Mouse (Mus musculus): Measurements from ENCODE around the gene Atxn2.

The Atxn2 gene

GRCm38 (mm10) chr5:121816611-121817010, 105.5 kb downstream of the Atxn2 start:
- no peak for DNase-seq (ENCODE audit: inconsistent ontology term)

- DNase-seq (ENCODE audit: inconsistent ontology term): no peak
Observed at GRCm38 (mm10) chr5:121817551-121817950, 106.4 kb downstream of the Atxn2 start.

- no peak for DNase-seq (ENCODE audit: inconsistent ontology term)
Observed at GRCm38 (mm10) chr5:121818401-121818800, 107.3 kb downstream of the Atxn2 start.

GRCm38 (mm10) chr5:121818862-121819261, 107.7 kb downstream of the Atxn2 start:
- DNase-seq (ENCODE audit: inconsistent ontology term): no peak

- DNase-seq (ENCODE audit: inconsistent ontology term): no peak
Observed at GRCm38 (mm10) chr5:121819559-121819958, 108.4 kb downstream of the Atxn2 start.

GRCm38 (mm10) chr5:121820161-121820560, 109.0 kb downstream of the Atxn2 start:
- DNase-seq (ENCODE audit: inconsistent ontology term): peak; percentile 64

- no peak for DNase-seq (ENCODE audit: inconsistent ontology term)
Observed at GRCm38 (mm10) chr5:121820657-121821056, 109.5 kb downstream of the Atxn2 start.

GRCm38 (mm10) chr5:121821116-121821515, 110.0 kb downstream of the Atxn2 start:
- DNase-seq (ENCODE audit: inconsistent ontology term): no peak

GRCm38 (mm10) chr5:121821552-121821951, 110.4 kb downstream of the Atxn2 start:
- no peak for DNase-seq (ENCODE audit: inconsistent ontology term)

GRCm38 (mm10) chr5:121822786-121823505, 111.8 kb downstream of the Atxn2 start:
- no peak for DNase-seq (ENCODE audit: inconsistent ontology term)

- no peak for DNase-seq (ENCODE audit: inconsistent ontology term)
Observed at GRCm38 (mm10) chr5:121823668-121824067, 112.5 kb downstream of the Atxn2 start.

- no peak for DNase-seq (ENCODE audit: inconsistent ontology term)
Observed at GRCm38 (mm10) chr5:121824121-121824520, 113.0 kb downstream of the Atxn2 start.

- no peak for DNase-seq (ENCODE audit: inconsistent ontology term)
Observed at GRCm38 (mm10) chr5:121825606-121826005, 114.5 kb downstream of the Atxn2 start.

- no peak for DNase-seq (ENCODE audit: inconsistent ontology term)
Observed at GRCm38 (mm10) chr5:121827876-121828275, 116.7 kb downstream of the Atxn2 start.

GRCm38 (mm10) chr5:121828491-121829432, 117.6 kb downstream of the Atxn2 start:
- peak; percentile 66 for DNase-seq (ENCODE audit: inconsistent ontology term)

GRCm38 (mm10) chr5:121831002-121831601, 120.0 kb downstream of the Atxn2 start:
- DNase-seq (ENCODE audit: inconsistent ontology term): no peak

- no peak for DNase-seq (ENCODE audit: inconsistent ontology term)
Observed at GRCm38 (mm10) chr5:121832376-121833155, 121.4 kb downstream of the Atxn2 start.

- DNase-seq (ENCODE audit: inconsistent ontology term): no peak
Observed at GRCm38 (mm10) chr5:121833159-121833558, 122.0 kb downstream of the Atxn2 start.

- no peak for DNase-seq (ENCODE audit: inconsistent ontology term)
Observed at GRCm38 (mm10) chr5:121833572-121834240, 122.6 kb downstream of the Atxn2 start.

- DNase-seq (ENCODE audit: inconsistent ontology term): no peak
Observed at GRCm38 (mm10) chr5:121834241-121834606, 123.1 kb downstream of the Atxn2 start.

Data from Muller cell, postnatal 12 days (primary cell).